Mouse (Mus musculus) heart, adult 18-20 months (tissue): ENCODE measurements around the gene Siae. TPM values are rescaled to one million over a fixed set of nuclear protein-coding genes. Genes with fewer than 3 reads are reported as not detected.

ENCODE experiments used
- DNase-seq, 2 experiments: peaks; one replicate each; pipeline ENCODE4 v3.0.0; 2021 to 2022; ENCODE audit warnings: mixed read lengths in 1 of 2
- total RNA-seq, 2 experiments: library from RNA; stranded (reverse); gene quantifications; 2 replicates each; pipeline ENCODE4 v1.2.3; 2021

Gene Siae
- total RNA-seq, 2 experiments from 2014 or later: 8.3 to 9.1 TPM

DNA sequence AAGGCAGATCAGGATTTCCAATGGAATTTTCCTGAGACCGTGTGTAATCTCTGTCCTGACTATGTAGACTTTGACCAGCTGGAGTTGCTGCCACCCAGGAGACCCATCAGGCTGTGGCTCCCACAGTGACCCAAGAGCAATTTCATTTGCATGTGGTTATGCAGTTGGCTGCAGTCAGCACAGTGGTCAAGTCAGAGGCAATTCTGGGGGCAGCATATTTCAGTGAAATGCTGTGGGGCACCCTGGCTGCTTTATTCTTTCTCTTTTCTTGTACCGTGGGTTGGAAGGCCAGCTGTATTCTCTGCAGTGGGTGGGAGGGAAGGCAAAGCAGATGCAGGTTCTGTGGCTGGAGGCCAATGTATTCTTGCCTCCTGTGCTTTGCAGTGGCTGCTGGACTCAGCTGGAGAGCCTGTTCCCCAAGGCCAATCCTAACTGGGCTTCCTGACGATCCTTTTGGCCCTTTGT, 70.6 kb downstream of the Siae start:
- DNase-seq: peak; percentile 21 to 22

GRCm38 (mm10) chr9:37627263-37627662, 71.8 kb downstream of the Siae start:
- no peak for DNase-seq

- no peak for DNase-seq
Measured at GRCm38 (mm10) chr9:37628581-37628980, 73.1 kb downstream of the Siae start.

DNA sequence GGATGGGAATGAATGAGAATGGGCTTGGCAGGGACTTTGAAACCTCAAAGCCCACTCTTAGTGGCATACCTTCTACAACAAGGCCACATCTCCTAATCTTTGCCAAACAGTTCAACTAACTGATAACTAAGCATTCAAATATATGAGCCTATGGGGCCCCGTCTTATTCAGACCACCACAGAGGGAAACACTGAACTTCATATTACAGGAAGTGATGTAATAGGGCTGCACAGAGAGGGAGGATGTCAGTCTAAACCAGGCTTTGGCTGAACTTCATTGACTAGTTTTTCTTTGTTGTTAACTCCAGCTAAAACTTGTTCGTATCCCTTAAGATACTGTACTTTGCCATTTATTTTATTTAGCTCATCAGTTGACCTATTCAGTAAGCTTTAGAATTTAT, 74.4 kb downstream of the Siae start:
- DNase-seq: no peak

GRCm38 (mm10) chr9:37632305-37632704, 76.8 kb downstream of the Siae start:
- DNase-seq: no peak

- DNase-seq: no peak
Measured at GRCm38 (mm10) chr9:37634269-37634668, 78.8 kb downstream of the Siae start.

DNA sequence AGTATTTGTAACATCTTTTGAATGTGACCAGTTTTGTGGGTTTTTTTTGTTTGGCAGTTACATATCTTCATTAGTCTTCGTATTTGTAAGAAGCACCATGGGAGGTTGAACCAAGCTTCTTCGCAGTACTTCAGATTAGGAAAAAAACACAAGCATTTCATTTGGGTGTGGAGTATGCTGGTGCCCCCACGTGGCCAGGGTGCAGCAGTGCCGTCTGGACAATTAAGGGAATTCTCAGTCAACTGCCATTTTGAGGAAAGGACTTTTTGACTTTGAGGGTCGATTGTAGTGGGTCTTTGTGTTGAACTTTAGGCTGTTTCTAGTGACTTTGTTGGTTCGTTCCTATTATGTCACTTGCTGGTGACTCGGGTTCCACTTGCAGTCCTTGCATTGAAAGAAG, 80.8 kb downstream of the Siae start:
- DNase-seq: peak; percentile 23 to 68

DNA sequence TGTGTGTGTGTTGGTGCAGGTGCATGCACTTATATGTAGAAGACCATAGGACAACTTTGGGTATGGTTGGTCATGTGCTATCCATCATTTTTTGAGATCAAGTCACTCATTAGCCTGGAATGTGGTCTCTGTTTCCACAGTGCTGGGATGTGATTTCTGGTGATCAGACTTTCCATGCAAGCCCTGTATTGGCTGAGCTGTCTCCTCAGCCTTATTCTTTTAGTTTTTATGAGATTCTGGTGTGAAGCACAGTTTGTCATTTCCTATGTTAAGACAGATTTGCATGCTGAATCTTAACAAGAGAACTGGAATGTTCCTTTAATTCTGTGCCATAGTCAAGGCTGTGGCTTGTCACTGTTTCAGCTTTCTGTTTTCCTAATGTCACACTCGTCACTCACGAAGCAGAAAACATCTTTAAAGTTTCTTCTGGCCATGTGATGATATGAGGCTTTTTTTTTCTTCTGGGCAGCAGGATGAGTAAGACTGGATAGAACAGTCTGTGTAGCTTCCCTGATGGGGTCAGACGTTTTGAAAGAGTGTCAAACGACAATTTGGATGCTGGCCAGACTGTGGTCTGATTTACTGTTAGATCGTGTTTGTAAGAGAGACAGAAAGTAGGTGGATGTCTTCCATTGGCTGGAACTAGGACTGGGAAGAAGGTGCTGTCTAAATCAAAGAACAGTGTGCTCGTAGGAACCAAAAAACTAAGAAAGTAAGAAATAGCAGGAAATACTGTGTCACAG, 81.5 kb downstream of the Siae start:
- no peak for DNase-seq

DNA sequence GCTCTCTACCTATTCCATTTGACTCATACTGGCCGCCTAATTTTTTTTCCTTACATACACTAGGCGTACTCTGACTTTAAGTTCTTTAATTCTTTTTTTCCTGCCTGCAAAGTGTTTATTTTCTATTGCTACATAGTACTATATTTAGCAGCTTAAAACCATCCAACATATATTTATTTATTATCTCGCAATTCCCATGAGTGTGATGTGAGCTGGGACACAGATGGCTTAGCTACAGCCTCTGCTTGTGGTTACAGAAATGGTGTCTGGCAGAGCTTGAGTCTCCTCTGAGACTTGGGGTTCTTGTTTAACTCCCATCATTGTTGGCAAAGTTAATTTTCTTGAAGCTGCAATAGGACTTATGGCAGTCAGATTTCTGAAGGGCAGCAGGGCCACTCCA, 83.2 kb downstream of the Siae start:
- DNase-seq: no peak

DNA sequence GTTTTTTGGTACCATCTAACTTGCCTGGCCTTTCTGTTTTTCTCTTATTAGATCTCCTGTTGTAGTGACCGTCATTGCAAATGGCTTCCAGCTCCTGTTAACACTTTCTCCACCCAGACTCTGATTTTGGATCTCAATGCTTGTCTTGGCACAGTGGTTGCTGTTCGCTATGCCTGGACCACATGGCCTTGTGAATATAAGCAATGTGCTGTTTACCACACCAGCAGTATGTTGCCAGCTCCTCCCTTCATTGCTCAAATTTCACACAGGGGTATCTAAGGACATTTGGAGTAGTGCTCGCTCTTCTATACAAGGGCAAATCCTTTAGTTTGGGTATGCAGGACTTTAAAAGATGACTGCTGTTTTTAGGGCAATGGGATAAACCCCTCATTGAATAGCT, 90.7 kb downstream of the Siae start:
- DNase-seq: no peak

DNA sequence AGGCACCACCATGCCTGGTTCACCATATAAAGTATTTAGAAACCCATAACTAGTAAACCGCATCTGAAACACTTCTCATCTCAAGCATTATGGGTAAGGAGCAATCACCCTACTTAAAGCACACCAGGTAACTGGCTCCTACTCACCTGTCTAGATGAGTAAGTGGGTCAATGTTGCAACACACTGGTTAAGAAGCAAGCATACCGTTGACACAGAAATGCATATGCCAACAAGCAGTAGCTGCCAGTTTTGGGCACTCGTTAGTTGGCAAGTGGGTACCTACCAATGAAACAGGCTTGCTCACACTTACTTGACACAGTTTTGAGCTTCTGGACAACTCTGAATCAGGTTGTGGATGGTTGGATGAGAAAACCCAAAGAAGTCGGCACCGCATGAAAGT, 95.1 kb downstream of the Siae start:
- DNase-seq: no peak

DNA sequence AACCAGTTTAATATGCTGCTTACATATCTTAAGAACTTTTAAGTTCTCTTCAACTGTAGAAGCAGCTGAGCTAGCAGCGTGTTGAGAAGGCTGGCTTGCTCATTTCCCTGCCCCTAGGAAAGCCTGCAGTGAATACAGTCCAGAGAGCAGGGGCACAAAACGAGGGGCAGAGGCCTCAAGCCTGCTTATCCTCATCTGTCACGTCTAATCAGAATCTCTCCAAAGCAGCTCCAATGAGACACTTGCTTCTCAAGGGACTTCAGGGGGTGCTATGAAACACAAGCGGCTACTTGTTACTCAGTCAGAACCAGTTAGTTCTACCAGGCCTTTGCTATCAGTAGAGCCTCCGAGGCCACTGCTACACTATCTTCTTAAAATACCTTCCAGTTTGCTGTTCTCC, 98.3 kb downstream of the Siae start:
- DNase-seq: no peak

GRCm38 (mm10) chr9:37655961-37656360, 100.5 kb downstream of the Siae start:
- no peak for DNase-seq

DNA sequence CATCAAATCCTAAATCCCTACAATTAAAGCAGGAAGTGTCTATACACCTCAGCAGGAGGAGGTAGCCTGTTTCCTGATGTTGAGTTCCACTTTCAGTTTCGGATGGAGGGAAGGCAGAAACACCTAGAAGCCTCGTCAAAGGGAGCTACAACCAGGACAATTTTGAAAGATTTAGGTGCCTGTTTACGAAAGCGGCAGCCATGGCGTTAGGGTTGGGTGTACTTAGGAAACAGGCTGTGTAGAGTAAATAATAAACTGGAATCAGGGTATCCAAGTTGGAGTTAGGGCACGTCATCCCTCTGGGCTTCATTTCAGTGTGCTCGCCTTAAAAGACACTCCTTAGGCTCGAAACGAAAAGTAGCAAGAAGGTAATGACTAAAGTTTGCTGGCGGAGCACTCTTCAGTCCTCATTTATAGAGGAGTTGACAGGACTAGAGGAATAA, 101.0 kb downstream of the Siae start:
- peak; percentile 25 to 49 for DNase-seq

GRCm38 (mm10) chr9:37656931-37657481, 101.5 kb downstream of the Siae start, which contains the start of gene Tbrg1:
Gene Tbrg1, minus strand, starts transcription at chr9:37657312.
- peak; percentile 91 for DNase-seq

- no peak for DNase-seq
Measured at GRCm38 (mm10) chr9:37659413-37659812, 103.9 kb downstream of the Siae start.

DNA sequence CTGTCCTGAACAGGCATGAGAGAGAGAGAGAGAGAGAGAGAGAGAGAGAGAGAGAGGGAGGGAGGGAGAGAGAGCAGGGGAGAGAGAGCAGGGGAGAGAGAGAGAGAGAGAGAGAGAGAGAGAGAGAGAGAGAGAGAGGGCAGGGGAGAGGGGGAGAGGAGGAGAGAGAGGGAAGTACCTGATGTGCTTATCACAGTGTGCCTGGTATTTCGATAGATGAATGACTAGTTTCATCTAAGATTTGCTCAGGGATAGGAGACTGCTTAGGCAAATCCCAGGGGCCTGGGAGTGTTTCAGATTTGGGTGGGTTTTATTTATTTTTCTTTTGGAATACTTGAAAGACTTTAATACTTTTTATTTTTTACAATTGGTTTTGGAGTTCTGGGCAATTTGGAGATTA, 107.7 kb downstream of the Siae start:
- no peak for DNase-seq

DNA sequence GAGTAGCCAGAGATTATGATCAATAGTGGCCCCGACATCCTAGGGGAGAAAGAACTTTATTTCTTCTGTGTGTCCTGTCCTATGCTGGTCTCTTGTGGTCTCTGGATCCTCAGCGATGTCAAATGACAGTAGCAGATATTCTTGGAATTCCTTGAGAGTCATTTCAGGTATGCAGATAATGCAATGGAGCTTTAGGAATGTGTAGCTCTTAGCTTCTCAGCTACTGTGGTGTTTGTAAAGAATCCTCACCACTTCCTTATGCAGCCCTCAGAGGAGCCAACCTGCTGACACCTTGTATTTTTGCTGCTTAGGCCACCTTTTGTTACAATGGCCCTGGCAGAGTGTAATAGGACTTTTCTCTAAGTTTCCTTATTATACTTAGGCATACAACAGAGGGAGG, 109.1 kb downstream of the Siae start:
- no peak for DNase-seq

DNA sequence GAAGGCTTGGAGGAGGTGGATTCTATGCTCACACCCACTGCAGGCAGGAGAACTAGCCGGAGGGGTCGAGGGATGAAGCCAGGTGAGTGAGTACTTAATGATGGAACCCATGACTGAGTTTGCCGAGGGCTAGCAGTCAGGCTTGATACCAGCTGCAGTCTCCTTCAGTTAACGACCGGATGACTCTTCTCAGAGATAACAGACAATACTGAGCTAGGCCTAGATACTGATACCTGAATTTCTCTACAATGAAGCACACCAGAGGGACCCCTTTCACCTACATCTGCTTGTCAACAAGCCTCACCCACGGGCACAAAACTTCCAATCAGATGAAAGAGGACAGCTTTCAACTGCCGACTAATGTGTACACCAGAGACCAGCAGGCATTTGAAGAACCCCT, 110.5 kb downstream of the Siae start:
- no peak for DNase-seq

- DNase-seq: no peak
Measured at GRCm38 (mm10) chr9:37669115-37669514, 113.6 kb downstream of the Siae start, which contains the start of gene Panx3. Gene Panx3, minus strand, starts transcription at chr9:37669235.

DNA sequence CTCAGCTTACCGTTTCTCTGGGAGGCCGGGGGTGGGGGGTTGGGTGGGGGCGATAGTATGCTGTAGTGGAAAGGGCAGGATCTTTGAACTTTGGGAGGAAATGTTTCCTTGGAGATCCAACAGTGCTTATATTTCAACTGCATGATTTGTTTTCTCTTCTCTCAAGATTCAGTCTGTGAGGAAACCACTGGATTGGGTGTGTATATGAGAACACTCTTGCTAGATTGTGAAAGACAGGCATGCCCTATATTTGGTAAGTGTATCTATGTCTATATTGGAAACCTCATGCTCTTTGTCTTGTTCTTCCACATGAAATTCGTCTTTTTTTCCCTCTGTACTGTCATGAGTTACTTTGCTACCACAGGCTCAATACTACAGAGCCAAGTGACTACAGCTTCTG, 114.2 kb downstream of the Siae start:
- DNase-seq: no peak

DNA sequence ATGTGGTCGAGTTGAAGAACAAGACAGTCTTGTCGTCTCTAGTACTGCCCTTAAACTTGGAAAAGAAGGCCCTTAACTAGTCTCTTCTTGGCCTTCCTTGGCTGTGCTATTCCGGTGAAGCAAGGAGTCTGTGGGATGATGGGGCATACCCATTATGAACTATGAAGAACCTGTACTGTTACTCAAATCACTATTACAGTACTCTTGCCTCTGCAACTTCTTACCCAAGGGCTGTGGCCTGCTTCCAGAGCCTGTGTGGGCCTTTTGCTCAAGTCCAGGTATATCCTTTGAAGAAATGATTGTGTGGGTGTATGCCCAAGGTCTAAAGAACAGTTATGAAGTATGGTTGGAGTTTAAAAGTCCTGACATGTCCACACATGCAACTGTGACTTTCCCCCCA, 114.8 kb downstream of the Siae start:
- DNase-seq: no peak

GRCm38 (mm10) chr9:37675287-37675686, 119.8 kb downstream of the Siae start:
- DNase-seq: no peak

DNA sequence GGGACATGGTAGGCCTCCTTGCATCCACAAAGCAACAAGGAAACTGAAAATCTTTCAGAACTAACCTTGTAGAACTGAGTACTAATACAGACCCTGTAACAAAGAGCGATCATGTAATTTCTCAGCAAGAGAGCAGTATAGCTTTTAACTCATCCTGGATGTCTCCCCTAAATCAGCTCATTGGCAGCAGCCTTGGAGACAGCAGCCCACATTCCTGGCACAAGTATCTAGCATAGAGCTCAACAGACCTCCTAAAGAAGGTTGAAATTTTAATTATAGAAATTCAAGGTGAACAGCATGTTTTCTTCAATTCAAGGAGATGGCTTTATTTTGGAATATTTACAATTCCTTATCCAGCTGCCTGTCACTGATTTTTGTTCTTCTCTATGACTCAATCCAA, 125.6 kb downstream of the Siae start:
- DNase-seq: no peak
